ENCODE assay signal across 11 mouse cellular contexts in the genomic region with DNA sequence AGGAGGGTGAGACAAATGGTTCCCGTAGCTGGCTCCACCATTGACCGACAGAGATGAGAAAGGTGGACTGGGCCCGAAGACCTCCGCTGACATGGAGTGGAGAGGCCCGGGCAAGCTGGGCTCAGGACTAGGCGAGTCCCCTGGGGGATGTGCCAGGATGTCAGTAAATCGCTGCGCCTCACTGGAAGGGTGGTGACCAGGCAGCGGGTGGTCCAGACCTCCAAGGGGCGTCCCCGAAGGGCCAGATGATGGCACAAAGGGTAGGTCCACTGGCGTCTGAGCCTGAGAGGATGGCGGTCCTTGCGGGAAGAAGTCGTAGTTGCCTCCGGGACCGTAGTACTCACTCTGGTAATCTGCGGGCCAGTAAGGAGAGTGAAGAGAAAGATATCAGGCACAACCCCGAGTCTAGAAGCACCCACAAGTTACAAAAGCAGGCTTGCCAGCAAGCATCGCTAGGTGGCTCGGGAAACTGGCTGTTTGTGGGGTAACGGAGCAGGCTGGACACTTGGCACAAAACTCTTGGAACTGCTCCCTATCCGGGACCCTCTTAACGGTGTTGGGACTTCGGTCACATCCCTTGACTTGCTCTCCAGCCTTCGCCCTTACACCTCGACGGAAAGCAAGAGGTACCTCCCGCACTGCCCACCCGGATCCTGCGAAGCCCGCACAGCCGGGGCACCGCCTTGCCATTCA. TPM values are rescaled to one million over a fixed set of nuclear protein-coding genes. Genes with fewer than 3 reads are reported as not detected.
DNase-seq lines count a peak whose midpoint lies in the region; ATAC-seq lines count a peak whose summit lies in the region.
"Had no signal": no experiment of that assay in that cellular context is flagged by ENCODE, and none has a peak within 500 bp of the region (broad histone marks: within the 10 kb centered on the region; RNA-seq: fewer than 3 reads in every experiment).

No protein-coding gene starts in this region.

- H3K9me3 ChIP-seq in heart, embryonic 15.5 days (replicated peaks) = no peaks in the 10 kb centered on the region
- H3K9me3 ChIP-seq in hindbrain, embryonic 16.5 days (ENCODE audit: control insufficient read depth, low read length) = no peaks in the 10 kb centered on the region
- no peaks in the 10 kb centered on the region for H3K9me3 ChIP-seq in neural tube, embryonic 11.5 days (ENCODE audit: control insufficient read depth, low read length)
- H3K9me3 ChIP-seq: liver, embryonic 13.5 days had no signal

- H3K27me3 ChIP-seq in heart, embryonic 15.5 days = peaks cover 97% of the 10 kb centered on the region
- peaks cover 31% of the 10 kb centered on the region for H3K27me3 ChIP-seq in hindbrain, embryonic 16.5 days (replicated peaks; ENCODE audit: control insufficient read depth, insufficient read depth, low read length)
- peaks cover 94% of the 10 kb centered on the region for H3K27me3 ChIP-seq in neural tube, embryonic 11.5 days (ENCODE audit: control insufficient read depth, insufficient read depth, low read length)

- no peak overlapping the region for H3K4me2 ChIP-seq in heart, embryonic 15.5 days
- H3K4me2 ChIP-seq in hindbrain, embryonic 16.5 days (ENCODE audit: low read length) = peak overlapping the region; percentile 68
- peak overlapping the region; percentile 39 for H3K4me2 ChIP-seq in neural tube, embryonic 11.5 days (ENCODE audit: low read depth)
- H3K4me2 ChIP-seq: liver, embryonic 13.5 days had no signal

- no peak for DNase-seq in heart, adult 18-20 months
- peak; percentile 61 to 64 for DNase-seq in cerebellum, postnatal 10 days
- DNase-seq in neural tube, embryonic 11.5 days (ENCODE audit: low spot score) = no peak
- DNase-seq in thymus, postnatal 0 days (ENCODE audit: low spot score) = no peak
- no peak for DNase-seq in layer of hippocampus, postnatal 36 days
- no peak for DNase-seq in right cerebral cortex, adult 18-20 months
- DNase-seq: liver, embryonic 13.5 days had no signal

- 25% methylated on average over 34 of the region's 34 CpGs for WGBS in heart, embryonic 15.5 days
- WGBS in hindbrain, embryonic 16.5 days = 2% methylated on average over 33 of the region's 34 CpGs
- WGBS in neural tube, embryonic 11.5 days = 2% methylated on average over 34 of the region's 34 CpGs

- H3K9ac ChIP-seq in heart, embryonic 15.5 days = no peak overlapping the region
- H3K9ac ChIP-seq in hindbrain, embryonic 16.5 days (ENCODE audit: low read depth, low read length) = peak overlapping the region; percentile 52
- peak overlapping the region; percentile 51 for H3K9ac ChIP-seq in neural tube, embryonic 11.5 days (ENCODE audit: low read length)
- H3K9ac ChIP-seq: liver, embryonic 13.5 days had no signal

- ATAC-seq in heart, embryonic 15.5 days (replicated peaks; ENCODE audit: insufficient number of reproducible peaks, insufficient read depth, low FRiP score, low read depth) = no peak
- ATAC-seq in hindbrain, embryonic 16.5 days = no peak
- no peak for ATAC-seq in neural tube, embryonic 11.5 days (ENCODE audit: insufficient read depth, low FRiP score, low TSS enrichment)

- no peaks in the 10 kb centered on the region for H3K36me3 ChIP-seq in heart, embryonic 15.5 days
- no peaks in the 10 kb centered on the region for H3K36me3 ChIP-seq in hindbrain, embryonic 16.5 days (ENCODE audit: control insufficient read depth, insufficient read depth, low read length)
- no peaks in the 10 kb centered on the region for H3K36me3 ChIP-seq in neural tube, embryonic 11.5 days (ENCODE audit: control insufficient read depth, insufficient read depth, low read length)
- H3K36me3 ChIP-seq: liver, embryonic 13.5 days had no signal

- no peak overlapping the region for H3K27ac ChIP-seq in heart, embryonic 15.5 days
- peak overlapping the region; percentile 75 for H3K27ac ChIP-seq in hindbrain, embryonic 16.5 days (ENCODE audit: low read depth, low read length)
- no peak overlapping the region for H3K27ac ChIP-seq in neural tube, embryonic 11.5 days (ENCODE audit: low read depth, low read length)
- H3K27ac ChIP-seq: liver, embryonic 13.5 days had no signal

- 0 out of 2 replicates have a peak overlapping the region, but pooled peaks have one; percentile 1 for H3K4me3 ChIP-seq in heart, embryonic 15.5 days
- peak overlapping the region; percentile 43 for H3K4me3 ChIP-seq in hindbrain, embryonic 16.5 days (ENCODE audit: low read length)
- H3K4me3 ChIP-seq in neural tube, embryonic 11.5 days (ENCODE audit: low read depth, low read length) = peak overlapping the region; percentile 53
- H3K4me3 ChIP-seq: liver, embryonic 13.5 days; myocyte had no signal

- peaks cover 18% of the 10 kb centered on the region for H3K4me1 ChIP-seq in heart, embryonic 15.5 days (replicated peaks)
- peaks cover 4% of the 10 kb centered on the region; the same call in 1 of the 2 replicates for H3K4me1 ChIP-seq in hindbrain, embryonic 16.5 days (ENCODE audit: control insufficient read depth, insufficient read depth, low read depth, low read length)
- H3K4me1 ChIP-seq in neural tube, embryonic 11.5 days (ENCODE audit: control insufficient read depth, insufficient read depth, low read length) = peaks cover 5% of the 10 kb centered on the region

RNA-seq across cellular contexts. Expression of gene Lhx1, which starts 5.6 kb away (rescaled TPM):
- polyA plus RNA-seq in heart, embryonic 15.5 days (2015; fragmentation: Nextera tagmentation; extraction: Ambion mirVana) = 0.08 TPM in 1 of 2 replicates, not detected in the other
- not detected for total RNA-seq in heart, adult 18-20 months (2021)
- polyA plus RNA-seq in hindbrain, embryonic 16.5 days (2015; fragmentation: Nextera tagmentation; extraction: Ambion mirVana) = 35.9 and 43.0 TPM in 2 replicates
- 42.4 and 46.3 TPM in 2 replicates for polyA plus RNA-seq in neural tube, embryonic 11.5 days (2014; fragmentation: Nextera tagmentation; extraction: Ambion mirVana)
- polyA plus RNA-seq in thymus, postnatal 0 days (2015; fragmentation: Nextera tagmentation; extraction: Ambion mirVana) = 0.10 TPM in 1 of 2 replicates, not detected in the other
- total RNA-seq in layer of hippocampus, postnatal 36 days (2021) = under 1 TPM; 0.20 to 0.65 TPM
- total RNA-seq: hematopoietic stem cell, adult 5-6 weeks had no signal
- polyA plus RNA-seq: myocyte had no signal

RNA-seq across cellular contexts. Expression of gene Aatf, which starts 6.4 kb away (rescaled TPM):
- polyA plus RNA-seq in heart, embryonic 15.5 days (2015; fragmentation: Nextera tagmentation; extraction: Ambion mirVana) = 26.2 and 28.3 TPM in 2 replicates
- 10 to 100 TPM; 14.1 to 15.8 TPM for total RNA-seq in heart, adult 18-20 months (2021)
- polyA plus RNA-seq in hindbrain, embryonic 16.5 days (2015; fragmentation: Nextera tagmentation; extraction: Ambion mirVana) = 51.0 and 52.1 TPM in 2 replicates
- 54.4 and 55.8 TPM in 2 replicates for polyA plus RNA-seq in neural tube, embryonic 11.5 days (2014; fragmentation: Nextera tagmentation; extraction: Ambion mirVana)
- polyA plus RNA-seq in thymus, postnatal 0 days (2015; fragmentation: Nextera tagmentation; extraction: Ambion mirVana) = 51.8 and 54.5 TPM in 2 replicates
- total RNA-seq in layer of hippocampus, postnatal 36 days (2021) = 10 to 100 TPM; 20.4 to 21.6 TPM

Comparison
In these comparisons a context has a peak if more than half of its experiments do, and no peak if none do; other contexts are left out.
1. H3K4me3 ChIP-seq: peak in every context shown above with its lines; median percentile 53 in neural tube, embryonic 11.5 days; 43 in hindbrain, embryonic 16.5 days; 1 in heart, embryonic 15.5 days.
2. DNase-seq: peak in cerebellum, postnatal 10 days (2 of 2); none in heart, adult 18-20 months (0 of 2), neural tube, embryonic 11.5 days (single experiment), thymus, postnatal 0 days (single experiment), layer of hippocampus, postnatal 36 days (0 of 2) and right cerebral cortex, adult 18-20 months (single experiment).
3. RNA of gene Lhx1, which starts 5.6 kb away (polyA plus RNA-seq): 42.4 to 46.3 TPM in neural tube, embryonic 11.5 days and 35.9 to 43.0 TPM in hindbrain, embryonic 16.5 days; 0.10 TPM in thymus, postnatal 0 days and 0.08 TPM in heart, embryonic 15.5 days; every median in the first group is over 10 times any median in the second.